Mouse (Mus musculus): Measurements from ENCODE around the gene Upk2. TPM values are rescaled to one million over a fixed set of nuclear protein-coding genes. Genes with fewer than 3 reads are reported as not detected.
"Not testable (repeated sequence)": the region's sequence is repeated elsewhere in the genome, so short reads cannot be mapped to it uniquely, and the experiment has no call there.

The Upk2 gene
- total RNA-seq, 2 experiments from 2014 or later, result 0.35 to 0.78 TPM

- intact Hi-C loops (cut with DNase I; ENCODE audit: low total_unique reads), result no loop called here
- peak; percentile 68 for DNase-seq
Measured at GRCm38 (mm10) chr9:44478229-44478921, 23.6 kb upstream of the Upk2 start.

DNA sequence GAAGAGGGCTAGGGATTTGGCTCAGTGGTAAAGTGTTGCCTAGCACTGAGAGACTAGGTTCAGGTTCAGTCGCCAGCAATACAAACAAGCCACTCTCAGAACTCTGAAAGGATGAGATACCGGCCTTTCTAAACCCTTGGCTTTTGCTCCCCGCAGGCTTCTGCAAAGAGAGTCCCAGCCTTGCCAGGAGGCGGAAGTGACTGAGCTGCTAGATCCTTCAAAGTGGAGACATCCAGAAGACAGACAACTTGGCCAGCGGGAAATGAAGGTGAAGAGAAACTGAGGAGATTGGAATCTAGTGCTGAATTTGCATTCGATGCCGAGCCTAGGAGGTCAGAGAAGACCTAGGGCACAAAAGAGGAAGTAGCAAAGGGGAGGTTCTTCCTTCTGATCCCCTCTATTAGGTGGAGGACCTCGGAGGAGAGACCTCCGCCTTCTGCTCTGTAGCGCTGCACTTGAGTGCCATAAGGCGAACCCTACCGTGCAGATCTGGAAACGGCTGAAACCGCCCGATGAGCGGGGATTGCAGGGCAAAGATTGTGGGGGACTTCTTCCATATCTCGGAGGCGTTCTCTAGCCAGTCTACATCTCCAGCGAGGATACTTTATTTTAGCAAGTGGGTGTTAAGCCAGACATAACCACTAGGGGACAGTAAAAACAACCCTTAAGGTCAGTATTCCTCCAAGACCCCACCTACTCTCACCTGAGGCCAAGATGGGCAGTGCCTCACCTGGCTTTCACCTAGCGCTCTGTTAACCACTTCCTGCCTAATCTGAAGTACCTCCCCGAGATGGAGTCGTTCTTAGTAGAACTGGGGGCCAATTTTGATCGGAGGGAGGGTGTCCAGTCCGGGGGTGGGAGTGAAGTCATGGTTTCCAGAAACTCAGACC, 22.8 kb upstream of the Upk2 start:
- peak; percentile 22 for DNase-seq
- intact Hi-C loops (cut with DNase I; ENCODE audit: low total_unique reads), result no loop called here

- no peak for DNase-seq
- intact Hi-C loops (cut with DNase I; ENCODE audit: low total_unique reads), result no loop called here
Measured at GRCm38 (mm10) chr9:44475936-44476335, 21.2 kb upstream of the Upk2 start.

DNA sequence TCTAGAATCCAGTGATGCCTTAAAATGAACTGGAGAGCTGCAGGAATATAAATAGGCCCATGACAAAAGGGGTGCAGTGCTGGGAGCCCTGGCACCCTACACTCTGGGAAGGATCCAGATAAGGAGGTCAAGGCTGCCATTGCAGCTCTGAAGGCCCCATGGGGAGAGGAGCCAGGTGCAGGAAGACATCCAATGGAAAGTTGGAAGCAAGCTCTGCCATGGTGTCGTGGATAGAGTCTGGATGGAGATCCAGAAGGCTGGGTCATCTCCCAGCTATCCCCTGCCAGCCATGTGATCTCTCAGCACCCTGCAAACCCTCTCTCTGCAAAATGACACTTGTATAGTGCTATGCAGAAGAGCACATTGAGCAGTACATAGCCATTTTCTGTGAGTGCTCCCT, 19.6 kb upstream of the Upk2 start:
- intact Hi-C loops (cut with DNase I; ENCODE audit: low total_unique reads), result loop anchor here (5.0 kb wide), 1 partner anchor 33 kb away; no protein-coding TSS in a partner anchor
- DNase-seq, result peak; percentile 83

- DNase-seq, result no peak
- intact Hi-C loops (cut with DNase I; ENCODE audit: low total_unique reads), result loop anchor here (5.0 kb wide), 1 partner anchor 34 kb away; no protein-coding TSS in a partner anchor
Measured at GRCm38 (mm10) chr9:44473184-44473583, 18.4 kb upstream of the Upk2 start.

DNA sequence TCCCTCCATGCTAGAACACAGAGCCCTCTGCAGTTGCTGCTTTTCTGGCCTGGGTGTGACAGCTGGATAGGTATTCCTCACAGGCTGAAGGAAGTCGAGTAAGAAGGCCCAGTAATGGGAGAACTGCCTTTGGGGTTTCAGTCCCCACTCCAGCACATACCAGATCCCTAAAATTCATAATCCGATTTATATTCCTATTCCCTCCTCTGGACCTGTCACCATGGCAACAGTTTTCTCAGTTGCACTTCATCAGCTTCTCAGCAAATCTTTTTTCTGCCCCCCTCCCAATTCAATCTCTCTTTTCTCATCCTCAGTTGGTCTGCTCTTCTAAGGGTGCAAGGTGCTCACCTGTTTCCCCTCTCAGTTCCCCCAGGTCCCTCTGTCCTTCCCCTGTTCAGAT, 14.0 kb upstream of the Upk2 start:
- intact Hi-C loops (cut with DNase I; ENCODE audit: low total_unique reads), result no loop called here
- no peak for DNase-seq

DNA sequence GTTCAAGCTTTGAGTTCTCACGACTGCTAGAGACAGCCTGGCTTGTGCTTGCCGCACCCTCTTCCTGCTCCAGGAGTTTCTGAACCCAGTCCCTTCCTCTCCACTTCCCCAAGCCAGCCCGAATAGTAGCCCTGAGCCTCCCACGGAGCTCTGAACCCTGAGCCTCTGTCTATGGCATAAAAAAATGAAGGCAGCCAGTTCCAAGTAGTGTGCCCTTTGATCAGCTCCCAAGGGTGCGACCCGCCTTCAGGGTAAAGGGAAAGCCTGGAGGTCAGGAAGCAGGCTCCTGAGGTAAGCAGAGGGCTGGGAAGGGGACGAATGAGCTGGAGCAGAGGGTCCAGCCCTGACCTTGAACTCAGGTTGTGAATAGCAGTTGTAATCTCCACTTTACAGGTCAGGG, 13.4 kb upstream of the Upk2 start:
- no peak for DNase-seq
- intact Hi-C loops (cut with DNase I; ENCODE audit: low total_unique reads), result no loop called here

- intact Hi-C loops (cut with DNase I; ENCODE audit: low total_unique reads), result no loop called here
- no peak for DNase-seq
Measured at GRCm38 (mm10) chr9:44461950-44462349, 7.2 kb upstream of the Upk2 start.

DNA sequence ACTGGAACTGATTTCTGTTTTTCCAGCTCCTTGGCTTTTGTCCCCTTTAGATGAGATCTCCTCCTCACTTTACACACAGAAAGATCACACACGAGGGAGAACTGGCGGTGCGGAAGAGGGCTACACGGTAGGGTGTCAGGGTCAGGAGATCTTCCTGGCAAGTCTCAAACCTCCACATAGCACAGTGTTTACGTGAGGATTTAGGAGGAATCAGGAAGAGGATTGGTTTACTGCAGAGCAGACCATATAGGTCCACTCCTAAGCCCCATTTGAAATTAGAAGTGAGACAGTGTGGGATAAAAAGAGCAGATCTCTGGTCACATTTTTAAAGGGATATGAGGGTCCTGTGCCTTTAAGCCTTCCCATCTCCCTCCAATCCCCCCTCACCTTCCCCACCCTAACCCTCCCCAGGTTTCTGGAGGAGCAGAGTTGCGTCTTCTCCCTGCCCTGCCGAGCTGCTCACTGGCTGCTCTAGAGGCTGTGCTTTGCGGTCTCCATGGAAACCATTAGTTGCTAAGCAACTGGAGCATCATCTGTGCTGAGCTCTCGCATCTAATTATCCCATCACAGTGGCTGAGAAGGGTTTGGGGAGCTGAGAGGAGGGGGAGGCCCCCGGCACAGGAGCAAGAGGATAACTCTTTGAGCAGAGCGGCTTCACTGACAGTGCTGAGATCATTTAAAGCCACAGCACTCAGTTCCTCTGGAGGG, 2.4 kb upstream of the Upk2 start:
- no peak for DNase-seq
- intact Hi-C loops (cut with DNase I; ENCODE audit: low total_unique reads), result no loop called here

- intact Hi-C loops (cut with DNase I; ENCODE audit: low total_unique reads), result loop anchor here (5.0 kb wide), 1 partner anchor 193 kb away; no protein-coding TSS in a partner anchor
- peak; percentile 85 for DNase-seq
Measured at GRCm38 (mm10) chr9:44454132-44454890, 465 bp downstream of the Upk2 start.

DNA sequence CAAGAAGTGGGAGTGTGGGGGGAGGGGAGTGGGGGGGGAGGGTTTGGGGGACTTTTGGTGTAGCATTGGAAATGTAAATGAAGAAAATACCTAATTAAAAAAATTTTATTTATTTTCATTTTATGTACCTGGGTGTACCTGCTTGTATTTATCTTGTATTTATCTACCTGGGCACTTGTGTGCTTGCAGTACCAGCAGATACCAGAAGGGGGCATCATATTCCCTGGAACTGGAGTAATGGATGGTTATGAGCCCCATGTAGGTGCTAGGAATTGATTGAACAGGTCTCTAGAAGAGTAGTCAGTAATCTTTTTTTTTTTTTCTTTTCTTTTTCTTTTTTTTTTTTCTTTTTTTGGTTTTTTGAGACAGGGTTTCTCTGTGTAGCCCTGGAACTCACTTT, 4.4 kb downstream of the Upk2 start:
- no peak for DNase-seq
- intact Hi-C loops (cut with DNase I; ENCODE audit: low total_unique reads), result loop anchor here (5.0 kb wide), 1 partner anchor 197 kb away; no protein-coding TSS in a partner anchor

DNA sequence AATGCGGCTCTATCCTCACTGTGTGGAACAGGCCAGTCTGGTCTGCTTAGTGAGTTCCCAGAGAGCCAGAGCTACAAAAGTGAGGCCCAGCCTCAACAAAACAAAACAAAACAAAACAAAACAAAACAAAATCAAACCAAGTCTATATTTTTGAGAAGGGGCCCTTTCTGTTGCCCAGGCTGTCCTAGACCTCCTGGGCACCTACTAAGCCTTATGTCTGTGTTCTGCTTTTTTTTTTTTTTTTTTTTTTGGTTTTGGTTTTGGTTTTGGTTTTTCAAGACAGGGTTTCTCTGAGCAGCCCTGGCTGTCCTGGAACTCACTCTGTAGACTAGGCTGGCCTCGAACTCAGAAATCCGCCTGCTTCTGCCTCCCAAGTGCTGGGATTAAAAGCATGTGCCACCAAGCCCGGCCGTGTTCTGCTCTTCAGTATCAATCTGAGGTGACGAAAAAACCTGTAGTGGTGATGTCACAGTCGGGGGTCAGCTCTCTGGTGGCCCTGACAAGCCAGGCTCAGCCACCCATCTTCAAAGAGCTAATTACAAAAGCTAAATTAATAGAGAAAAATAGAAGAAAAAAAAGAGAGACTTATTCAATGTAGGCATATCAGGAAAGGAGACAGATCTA, 10.3 kb downstream of the Upk2 start:
- intact Hi-C loops (cut with DNase I; ENCODE audit: low total_unique reads); DNase-seq: not testable (repeated sequence)

DNA sequence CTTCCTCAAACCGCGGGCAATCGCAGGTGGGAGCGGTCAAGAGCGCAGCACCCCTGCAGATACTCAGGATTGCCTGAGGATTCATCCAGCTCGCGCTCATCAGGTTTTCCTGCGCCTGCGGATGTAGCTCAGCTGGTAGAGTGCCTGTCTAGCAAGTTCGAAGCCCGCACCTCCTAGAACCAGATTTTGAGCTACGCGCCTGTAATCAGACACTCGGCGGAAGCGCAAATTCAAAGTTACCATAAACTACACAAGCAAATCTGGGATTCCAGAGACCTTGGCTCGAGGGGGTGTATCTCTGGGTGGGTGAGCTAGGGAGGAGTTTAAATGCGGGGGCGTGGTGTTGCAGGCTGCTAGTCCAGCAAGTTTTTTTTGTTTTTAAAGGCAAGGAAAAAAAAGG, 13.8 kb downstream of the Upk2 start, which contains the start of gene Foxr1:
Foxr1 (minus strand) TSS at position 176 of the 400 bp plus-strand sequence.
- DNase-seq, result no peak
- intact Hi-C loops (cut with DNase I; ENCODE audit: low total_unique reads), result no loop called here

DNA sequence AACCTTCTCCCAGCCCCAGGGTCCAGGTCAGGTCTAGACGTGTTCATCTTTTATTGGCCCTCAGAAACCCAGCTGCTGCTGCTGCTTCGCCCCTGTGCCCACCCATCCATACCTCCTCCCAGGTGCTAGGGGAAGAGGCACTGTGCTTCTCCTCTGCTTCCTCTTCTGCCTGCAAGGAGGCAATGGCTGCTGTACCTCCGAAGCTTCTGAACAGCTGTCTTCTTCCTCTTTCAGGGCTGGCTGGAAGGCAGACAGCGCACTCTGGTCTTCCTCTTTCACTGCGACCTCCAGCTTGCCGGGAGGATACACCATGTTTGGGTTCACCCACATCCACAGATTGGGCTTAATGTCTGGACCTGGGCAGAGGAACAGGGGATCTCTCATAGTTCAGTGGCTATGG, 19.0 kb downstream of the Upk2 start:
- DNase-seq, result no peak
- intact Hi-C loops (cut with DNase I; ENCODE audit: low total_unique reads), result no loop called here

DNA sequence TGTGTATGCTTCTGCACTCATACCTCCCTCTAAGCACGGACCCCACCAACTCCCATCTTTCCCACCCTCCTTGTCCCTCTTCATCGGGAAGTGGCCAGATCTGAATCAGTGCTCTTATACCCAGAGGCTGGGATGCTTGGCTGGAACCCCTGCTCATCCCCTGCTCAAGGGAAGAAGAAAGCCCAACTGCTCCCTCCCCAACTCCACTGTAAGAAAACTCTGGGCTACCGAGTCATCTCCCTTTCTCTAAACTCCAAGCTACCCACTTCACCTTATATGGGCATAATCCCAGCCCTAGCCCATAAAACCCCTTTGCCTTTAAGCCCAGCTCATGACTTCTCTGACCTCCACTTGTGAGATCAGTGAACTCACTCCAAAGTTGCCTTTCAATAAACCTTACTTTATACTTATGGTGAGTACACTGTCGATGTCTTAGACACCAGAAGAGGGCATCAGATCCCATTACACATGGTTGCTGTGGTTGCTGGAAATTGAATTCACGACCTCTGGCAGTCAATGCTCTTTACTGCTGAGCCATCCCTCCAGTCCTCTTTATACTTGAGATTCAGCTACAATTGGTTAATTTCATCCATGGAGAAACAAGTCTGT, 22.1 kb downstream of the Upk2 start:
- intact Hi-C loops (cut with DNase I; ENCODE audit: low total_unique reads), result no loop called here
- no peak for DNase-seq

DNA sequence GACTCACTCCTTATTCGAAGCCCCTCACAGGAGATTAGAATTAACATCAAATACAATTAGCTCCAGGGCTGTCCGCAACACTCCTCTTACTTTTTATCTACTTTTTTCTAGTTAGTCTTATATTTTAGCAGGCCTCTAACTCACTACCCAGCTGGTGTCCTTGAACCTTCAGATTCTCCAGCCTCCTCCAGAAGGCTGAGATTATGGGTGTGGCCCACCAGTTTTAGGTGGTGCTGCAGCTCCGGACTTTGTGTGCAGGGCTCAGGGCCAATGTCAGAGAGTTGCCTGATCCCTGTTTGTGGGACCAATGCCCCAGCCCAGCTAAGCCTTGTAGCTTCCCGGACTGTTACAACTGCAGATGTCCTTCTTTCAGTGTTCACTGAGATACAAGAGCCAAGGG, 31.2 kb downstream of the Upk2 start:
- intact Hi-C loops (cut with DNase I; ENCODE audit: low total_unique reads), result no loop called here
- DNase-seq, result no peak

- intact Hi-C loops (cut with DNase I; ENCODE audit: low total_unique reads), result no loop called here
- no peak for DNase-seq
Measured at GRCm38 (mm10) chr9:44420280-44420898, 34.4 kb downstream of the Upk2 start.

DNA sequence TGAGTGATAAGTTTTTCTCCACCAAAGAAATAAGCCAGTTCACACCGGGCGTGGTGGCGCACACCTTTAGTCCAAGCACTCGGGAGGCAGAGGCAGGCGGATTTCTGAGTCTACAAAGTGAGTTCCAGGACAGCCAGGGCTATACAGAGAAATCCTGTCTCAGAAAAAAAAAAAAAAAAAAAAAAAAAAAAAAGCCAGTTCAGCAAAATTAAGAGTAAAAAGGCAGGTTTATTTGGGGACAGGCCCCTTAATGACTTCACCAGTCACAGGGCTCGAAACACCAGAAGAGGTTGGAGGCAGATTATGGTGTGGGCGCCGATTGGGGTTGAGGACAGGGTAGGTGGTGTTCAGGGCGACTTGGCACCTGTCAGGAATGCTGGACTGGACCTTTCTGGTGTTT, 35.0 kb downstream of the Upk2 start:
- intact Hi-C loops (cut with DNase I; ENCODE audit: low total_unique reads); DNase-seq: not testable (repeated sequence)
